Mouse (Mus musculus): ENCODE results near the gene Larp6.

- TF ChIP-seq GATA1 (IDR thresholded peaks at IDR 0.05; ENCODE audit: low read length), result no peak
- TF ChIP-seq TAL1 (IDR thresholded peaks at IDR 0.05; ENCODE audit: low read length), result no peak
Measured at GRCm38 (mm10) chr9:60678913-60679312, 33.9 kb upstream of the Larp6 start.

All from erythroblast, embryonic 14.5 days (primary cell).